Mouse (Mus musculus): ENCODE results near the gene Tacc2.

The Tacc2 gene

GRCm38 (mm10) chr7:130715467-130715866 lies 138.2 kb downstream of the Tacc2 start:
- no peak for DNase-seq (ENCODE audit: inconsistent age in 2 of 2, low spot score in 1 of 2)

GRCm38 (mm10) chr7:130716341-130716740 lies 139.1 kb downstream of the Tacc2 start:
- no peak for DNase-seq (ENCODE audit: inconsistent age in 2 of 2, low spot score in 1 of 2)

- DNase-seq (ENCODE audit: inconsistent age in 2 of 2, low spot score in 1 of 2): no peak
These were observed 139.8 kb downstream of the Tacc2 start for GRCm38 (mm10) chr7:130716989-130717388.

- DNase-seq (ENCODE audit: inconsistent age in 2 of 2, low spot score in 1 of 2): no peak
These were observed 142.8 kb downstream of the Tacc2 start for GRCm38 (mm10) chr7:130719931-130720598.

GRCm38 (mm10) chr7:130720646-130721335 lies 143.6 kb downstream of the Tacc2 start:
- DNase-seq (ENCODE audit: inconsistent age in 2 of 2, low spot score in 1 of 2): peak in 1 of 2 experiments; percentile 20

- no peak for DNase-seq (ENCODE audit: inconsistent age in 2 of 2, low spot score in 1 of 2)
These were observed 148.9 kb downstream of the Tacc2 start for GRCm38 (mm10) chr7:130726185-130726584.

GRCm38 (mm10) chr7:130726724-130727422 lies 149.6 kb downstream of the Tacc2 start:
- DNase-seq (ENCODE audit: inconsistent age in 2 of 2, low spot score in 1 of 2): peak in 1 of 2 experiments; percentile 51

GRCm38 (mm10) chr7:130727560-130727959 lies 150.3 kb downstream of the Tacc2 start:
- DNase-seq (ENCODE audit: inconsistent age in 2 of 2, low spot score in 1 of 2): no peak

- no peak for DNase-seq (ENCODE audit: inconsistent age in 2 of 2, low spot score in 1 of 2)
These were observed 154.6 kb downstream of the Tacc2 start for GRCm38 (mm10) chr7:130731792-130732191.

- no peak for DNase-seq (ENCODE audit: inconsistent age in 2 of 2, low spot score in 1 of 2)
These were observed 155.7 kb downstream of the Tacc2 start for GRCm38 (mm10) chr7:130732908-130733307.

- DNase-seq (ENCODE audit: inconsistent age in 2 of 2, low spot score in 1 of 2): no peak
These were observed 156.2 kb downstream of the Tacc2 start for GRCm38 (mm10) chr7:130733423-130733822.

- no peak for DNase-seq (ENCODE audit: inconsistent age in 2 of 2, low spot score in 1 of 2)
These were observed 157.1 kb downstream of the Tacc2 start for GRCm38 (mm10) chr7:130734195-130734787.

GRCm38 (mm10) chr7:130741099-130741498 lies 163.9 kb downstream of the Tacc2 start:
- no peak for DNase-seq (ENCODE audit: inconsistent age in 2 of 2, low spot score in 1 of 2)

GRCm38 (mm10) chr7:130743239-130744025 lies 166.2 kb downstream of the Tacc2 start:
- no peak for DNase-seq (ENCODE audit: inconsistent age in 2 of 2, low spot score in 1 of 2)

- DNase-seq (ENCODE audit: inconsistent age in 2 of 2, low spot score in 1 of 2): peak in 1 of 2 experiments; percentile 15
These were observed 171.9 kb downstream of the Tacc2 start for GRCm38 (mm10) chr7:130749165-130749564.

- DNase-seq (ENCODE audit: inconsistent age in 2 of 2, low spot score in 1 of 2): no peak
These were observed 173.7 kb downstream of the Tacc2 start for GRCm38 (mm10) chr7:130750752-130751490.

- DNase-seq (ENCODE audit: inconsistent age in 2 of 2, low spot score in 1 of 2): no peak
These were observed 174.4 kb downstream of the Tacc2 start for GRCm38 (mm10) chr7:130751678-130752077.

- no peak for DNase-seq (ENCODE audit: inconsistent age in 2 of 2, low spot score in 1 of 2)
These were observed 177.6 kb downstream of the Tacc2 start for GRCm38 (mm10) chr7:130754790-130755189.

- DNase-seq (ENCODE audit: inconsistent age in 2 of 2, low spot score in 1 of 2): peak; percentile 33 to 71
These were observed 179.2 kb downstream of the Tacc2 start for GRCm38 (mm10) chr7:130756343-130756835.

- no peak for DNase-seq (ENCODE audit: inconsistent age in 2 of 2, low spot score in 1 of 2)
These were observed 180.2 kb downstream of the Tacc2 start for GRCm38 (mm10) chr7:130757326-130757865.
